Mouse (Mus musculus): ENCODE measurements around the gene Pitpnm3.
"Not testable (repeated sequence)": the region's sequence is repeated elsewhere in the genome, so short reads cannot be mapped to it uniquely, and the experiment has no call there.

The Pitpnm3 gene

GRCm38 (mm10) chr11:72135383-72136158 lies at the start of gene Pitpnm3:
Gene Pitpnm3, minus strand, starts transcription at chr11:72135778.
- no peak for DNase-seq (ENCODE audit: low spot score)

GRCm38 (mm10) chr11:72184252-72184651 lies 48.7 kb upstream of the Pitpnm3 start:
- DNase-seq (ENCODE audit: low spot score), result no peak

- no peak for DNase-seq (ENCODE audit: low spot score)
Observed at GRCm38 (mm10) chr11:72181136-72181535, 45.6 kb upstream of the Pitpnm3 start.

- DNase-seq (ENCODE audit: low spot score), result no peak
Observed at GRCm38 (mm10) chr11:72180556-72180955, 45.0 kb upstream of the Pitpnm3 start.

- no peak for DNase-seq (ENCODE audit: low spot score)
Observed at GRCm38 (mm10) chr11:72176553-72176952, 41.0 kb upstream of the Pitpnm3 start.

- no peak for DNase-seq (ENCODE audit: low spot score)
Observed at GRCm38 (mm10) chr11:72175966-72176365, 40.4 kb upstream of the Pitpnm3 start.

- no peak for DNase-seq (ENCODE audit: low spot score)
Observed at GRCm38 (mm10) chr11:72174721-72175120, 39.1 kb upstream of the Pitpnm3 start.

GRCm38 (mm10) chr11:72173506-72173905 lies 37.9 kb upstream of the Pitpnm3 start:
- no peak for DNase-seq (ENCODE audit: low spot score)

- DNase-seq (ENCODE audit: low spot score), result not testable (repeated sequence)
Observed at GRCm38 (mm10) chr11:72171906-72172305, 36.3 kb upstream of the Pitpnm3 start.

GRCm38 (mm10) chr11:72169871-72170270 lies 34.3 kb upstream of the Pitpnm3 start:
- no peak for DNase-seq (ENCODE audit: low spot score)

- DNase-seq (ENCODE audit: low spot score), result no peak
Observed at GRCm38 (mm10) chr11:72163198-72163597, 27.6 kb upstream of the Pitpnm3 start.

GRCm38 (mm10) chr11:72156624-72157023 lies 21.0 kb upstream of the Pitpnm3 start:
- DNase-seq (ENCODE audit: low spot score), result no peak

GRCm38 (mm10) chr11:72155981-72156428 lies 20.4 kb upstream of the Pitpnm3 start:
- DNase-seq (ENCODE audit: low spot score), result no peak

GRCm38 (mm10) chr11:72155186-72155980 lies 19.8 kb upstream of the Pitpnm3 start:
- no peak for DNase-seq (ENCODE audit: low spot score)

GRCm38 (mm10) chr11:72153122-72153862 lies 17.7 kb upstream of the Pitpnm3 start:
- no peak for DNase-seq (ENCODE audit: low spot score)

- DNase-seq (ENCODE audit: low spot score), result no peak
Observed at GRCm38 (mm10) chr11:72151120-72151519, 15.5 kb upstream of the Pitpnm3 start.

- DNase-seq (ENCODE audit: low spot score), result no peak
Observed at GRCm38 (mm10) chr11:72147910-72148309, 12.3 kb upstream of the Pitpnm3 start.

- no peak for DNase-seq (ENCODE audit: low spot score)
Observed at GRCm38 (mm10) chr11:72145877-72146248, 10.3 kb upstream of the Pitpnm3 start.

GRCm38 (mm10) chr11:72145182-72145876 lies 9.8 kb upstream of the Pitpnm3 start:
- no peak for DNase-seq (ENCODE audit: low spot score)

GRCm38 (mm10) chr11:72142889-72143288 lies 7.3 kb upstream of the Pitpnm3 start:
- DNase-seq (ENCODE audit: low spot score), result peak; percentile 66

GRCm38 (mm10) chr11:72140198-72140597 lies 4.6 kb upstream of the Pitpnm3 start:
- no peak for DNase-seq (ENCODE audit: low spot score)
